Mouse (Mus musculus): ENCODE data around the gene Rgs9bp. TPM values are rescaled to one million over a fixed set of nuclear protein-coding genes. Genes with fewer than 3 reads are reported as not detected.
A peak's percentile ranks its signal among the peaks of the same experiment; 100 is the strongest.

Rgs9bp gene
- polyA plus RNA-seq (2014; fragmentation: Nextera tagmentation; extraction: Ambion mirVana), result 0.08 and 0.12 TPM in 2 replicates

- under 1% methylated on average over 45 of the region's 45 CpGs for WGBS
Observed at GRCm38 (mm10) chr7:35585191-35586054, at the start of gene Rgs9bp. TSS of gene Rgs9bp (minus strand) at chr7:35585582.

DNA sequence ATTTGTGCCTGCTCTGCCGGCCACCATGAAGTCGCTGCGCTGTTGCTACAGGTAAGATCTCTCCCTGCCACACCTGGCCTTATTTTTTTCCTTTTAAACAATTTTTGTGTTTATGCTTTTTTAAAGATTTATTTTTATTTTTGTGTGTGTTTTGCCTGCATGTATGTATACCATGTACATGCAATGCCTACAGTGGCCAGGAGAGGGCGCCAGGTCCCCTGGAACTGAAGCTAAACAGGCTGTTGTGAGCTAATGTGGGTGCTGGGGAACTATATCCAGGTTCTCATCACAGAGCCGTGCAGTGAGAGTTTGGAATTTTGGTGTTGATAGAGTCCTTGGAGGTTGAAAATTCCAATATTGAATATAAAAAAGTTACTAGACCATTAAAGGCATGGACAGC lies 43.1 kb upstream of the Rgs9bp start:
- H3K4me2 ChIP-seq (ENCODE audit: low read length), result no peak overlapping the region
- no peak overlapping the region for H3K27ac ChIP-seq (ENCODE audit: low read depth, low read length)
- ATAC-seq (no peak), DNase-seq (ENCODE audit: low spot score) (peak; percentile 10)
- H3K4me1 ChIP-seq (ENCODE audit: control insufficient read depth, insufficient read depth, low read length), result no peaks in the 10 kb centered on the region
- no peak overlapping the region for H3K4me3 ChIP-seq (ENCODE audit: low read depth, low read length)
- H3K27me3 ChIP-seq (replicated peaks; ENCODE audit: control insufficient read depth, insufficient read depth, low read length), result no peaks in the 10 kb centered on the region
- H3K36me3 ChIP-seq (ENCODE audit: control insufficient read depth, insufficient read depth, low read length), result peaks cover 58% of the 10 kb centered on the region
- no peaks in the 10 kb centered on the region for H3K9me3 ChIP-seq (replicated peaks; ENCODE audit: control insufficient read depth, low read length)
- H3K9ac ChIP-seq (ENCODE audit: low read length), result no peak overlapping the region
- WGBS, result 70% methylated on average over 5 of the region's 5 CpGs

More at GRCm38 (mm10) chr7:35585191-35586054, at the start of gene Rgs9bp:
- peak; percentile 44 for DNase-seq (ENCODE audit: low spot score)
- peak within 1 kb of the TSS; percentile 99 for H3K4me2 ChIP-seq (ENCODE audit: low read length)
- H3K9ac ChIP-seq (ENCODE audit: low read length), result peak within 1 kb of the TSS; percentile 76
- H3K9me3 ChIP-seq (replicated peaks; ENCODE audit: control insufficient read depth, low read length), result no peaks in the 10 kb centered on the region
- no peak within 1 kb of the TSS; the same call in 1 of the 2 replicates for H3K27ac ChIP-seq (ENCODE audit: low read depth, low read length)
- peak; percentile 56 for ATAC-seq
- peak within 1 kb of the TSS; percentile 77 for H3K4me3 ChIP-seq (ENCODE audit: low read depth, low read length)
- H3K36me3 ChIP-seq (ENCODE audit: control insufficient read depth, insufficient read depth, low read length), result no peaks in the 10 kb centered on the region
- H3K27me3 ChIP-seq (replicated peaks; ENCODE audit: control insufficient read depth, insufficient read depth, low read length), result peaks cover 29% of the 10 kb centered on the region
- H3K4me1 ChIP-seq (ENCODE audit: control insufficient read depth, insufficient read depth, low read length), result peaks cover 9% of the 10 kb centered on the region

DNA sequence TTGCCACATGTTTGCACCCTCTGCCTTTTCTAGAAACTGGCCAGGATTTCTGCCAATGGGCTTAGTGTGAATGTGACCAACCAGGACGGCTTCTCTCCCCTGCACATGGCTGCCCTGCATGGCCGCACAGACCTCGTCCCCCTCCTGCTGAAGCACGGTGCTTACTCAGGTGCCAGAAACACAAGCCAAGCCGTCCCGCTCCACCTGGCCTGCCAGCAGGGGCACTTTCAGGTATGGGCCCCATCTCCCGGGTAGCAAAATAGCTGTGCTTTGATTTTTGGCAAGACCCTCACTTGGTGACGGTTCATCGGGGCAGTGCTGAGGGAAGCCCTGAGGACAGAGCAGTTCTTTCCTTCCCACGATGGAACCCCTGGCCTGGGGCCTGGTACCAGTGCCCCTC lies 42.0 kb upstream of the Rgs9bp start:
- peaks cover 68% of the 10 kb centered on the region for H3K36me3 ChIP-seq (ENCODE audit: control insufficient read depth, insufficient read depth, low read length)
- no peak overlapping the region for H3K4me3 ChIP-seq (ENCODE audit: low read depth, low read length)
- no peaks in the 10 kb centered on the region for H3K9me3 ChIP-seq (replicated peaks; ENCODE audit: control insufficient read depth, low read length)
- no peak for ATAC-seq
- WGBS, result 94% methylated on average over 10 of the region's 10 CpGs
- H3K27me3 ChIP-seq (replicated peaks; ENCODE audit: control insufficient read depth, insufficient read depth, low read length), result no peaks in the 10 kb centered on the region
- no peak overlapping the region for H3K27ac ChIP-seq (ENCODE audit: low read depth, low read length)
- H3K9ac ChIP-seq (ENCODE audit: low read length), result no peak overlapping the region
- DNase-seq (ENCODE audit: low spot score), result no peak
- H3K4me2 ChIP-seq (ENCODE audit: low read length), result no peak overlapping the region
- no peaks in the 10 kb centered on the region for H3K4me1 ChIP-seq (ENCODE audit: control insufficient read depth, insufficient read depth, low read length)

GRCm38 (mm10) chr7:35626038-35626437 lies 40.7 kb upstream of the Rgs9bp start:
- Histone ChIP-seq H3K9me3 (replicated peaks; ENCODE audit: control insufficient read depth, low read length) (no peaks in the 10 kb centered on the region), H3K36me3 (ENCODE audit: control insufficient read depth, insufficient read depth, low read length) (peaks cover 69% of the 10 kb centered on the region), H3K27ac (ENCODE audit: low read depth, low read length) (no peak overlapping the region), H3K4me3 (ENCODE audit: low read depth, low read length) (no peak overlapping the region), H3K4me2 (ENCODE audit: low read length) (no peak overlapping the region), H3K9ac (ENCODE audit: low read length) (no peak overlapping the region), H3K27me3 (replicated peaks; ENCODE audit: control insufficient read depth, insufficient read depth, low read length) (no peaks in the 10 kb centered on the region), H3K4me1 (ENCODE audit: control insufficient read depth, insufficient read depth, low read length) (no peaks in the 10 kb centered on the region)
- over 99% methylated on average over 5 of the region's 5 CpGs for WGBS
- DNase-seq (ENCODE audit: low spot score) (no peak), ATAC-seq (no peak)

DNA sequence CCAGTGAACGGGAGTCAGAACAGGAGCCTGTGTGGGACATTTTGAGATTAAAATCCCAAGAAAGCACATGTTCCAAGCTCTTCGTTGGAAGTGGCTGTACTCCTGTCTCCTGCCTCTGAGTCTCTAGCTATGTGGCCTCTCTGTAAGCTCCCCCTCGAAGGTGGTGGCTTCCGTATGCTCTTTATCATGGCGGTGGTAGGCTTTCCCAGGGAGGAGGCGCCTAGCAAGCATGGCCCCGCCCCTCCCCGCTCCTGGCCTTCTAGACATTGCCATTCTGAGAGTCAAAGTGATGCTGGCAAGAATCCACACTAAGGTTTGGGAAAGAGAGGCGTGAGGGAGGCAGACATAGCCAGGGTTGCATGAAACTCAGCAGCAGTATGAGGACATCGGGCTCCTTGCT lies 37.2 kb upstream of the Rgs9bp start:
- Histone ChIP-seq H3K36me3 (ENCODE audit: control insufficient read depth, insufficient read depth, low read length) (peaks cover 66% of the 10 kb centered on the region), H3K4me1 (ENCODE audit: control insufficient read depth, insufficient read depth, low read length) (no peaks in the 10 kb centered on the region), H3K27me3 (replicated peaks; ENCODE audit: control insufficient read depth, insufficient read depth, low read length) (no peaks in the 10 kb centered on the region), H3K4me2 (ENCODE audit: low read length) (no peak overlapping the region), H3K27ac (ENCODE audit: low read depth, low read length) (no peak overlapping the region), H3K9me3 (replicated peaks; ENCODE audit: control insufficient read depth, low read length) (no peaks in the 10 kb centered on the region), H3K9ac (ENCODE audit: low read length) (no peak overlapping the region), H3K4me3 (ENCODE audit: low read depth, low read length) (no peak overlapping the region)
- DNase-seq (ENCODE audit: low spot score), result no peak
- ATAC-seq, result no peak
- WGBS, result 85% methylated on average over 10 of the region's 10 CpGs

- H3K27ac ChIP-seq (ENCODE audit: low read depth, low read length), result no peak overlapping the region
- H3K36me3 ChIP-seq (ENCODE audit: control insufficient read depth, insufficient read depth, low read length), result peaks cover 68% of the 10 kb centered on the region
- H3K4me1 ChIP-seq (ENCODE audit: control insufficient read depth, insufficient read depth, low read length), result no peaks in the 10 kb centered on the region
- no peak overlapping the region for H3K4me2 ChIP-seq (ENCODE audit: low read length)
- H3K4me3 ChIP-seq (ENCODE audit: low read depth, low read length), result no peak overlapping the region
- DNase-seq (ENCODE audit: low spot score) (peak; percentile 10), ATAC-seq (0 out of 2 replicates have a peak, but pooled peaks have one; percentile 44)
- no peaks in the 10 kb centered on the region for H3K27me3 ChIP-seq (replicated peaks; ENCODE audit: control insufficient read depth, insufficient read depth, low read length)
- 24% methylated on average over 4 of the region's 4 CpGs for WGBS
- no peak overlapping the region for H3K9ac ChIP-seq (ENCODE audit: low read length)
- no peaks in the 10 kb centered on the region for H3K9me3 ChIP-seq (replicated peaks; ENCODE audit: control insufficient read depth, low read length)
Observed at GRCm38 (mm10) chr7:35617513-35617912, 32.1 kb upstream of the Rgs9bp start.

GRCm38 (mm10) chr7:35609245-35609644 lies 23.9 kb upstream of the Rgs9bp start:
- ATAC-seq (no peak), DNase-seq (ENCODE audit: low spot score) (no peak)
- no peaks in the 10 kb centered on the region for H3K4me1 ChIP-seq (ENCODE audit: control insufficient read depth, insufficient read depth, low read length)
- WGBS, result 92% methylated on average over 10 of the region's 10 CpGs
- no peak overlapping the region for H3K9ac ChIP-seq (ENCODE audit: low read length)
- no peaks in the 10 kb centered on the region for H3K9me3 ChIP-seq (replicated peaks; ENCODE audit: control insufficient read depth, low read length)
- no peak overlapping the region for H3K27ac ChIP-seq (ENCODE audit: low read depth, low read length)
- H3K36me3 ChIP-seq (ENCODE audit: control insufficient read depth, insufficient read depth, low read length), result peaks cover 50% of the 10 kb centered on the region
- H3K27me3 ChIP-seq (replicated peaks; ENCODE audit: control insufficient read depth, insufficient read depth, low read length), result no peaks in the 10 kb centered on the region
- H3K4me3 ChIP-seq (ENCODE audit: low read depth, low read length), result no peak overlapping the region
- H3K4me2 ChIP-seq (ENCODE audit: low read length), result no peak overlapping the region

- peaks cover 46% of the 10 kb centered on the region for H3K36me3 ChIP-seq (ENCODE audit: control insufficient read depth, insufficient read depth, low read length)
- no peak overlapping the region for H3K4me3 ChIP-seq (ENCODE audit: low read depth, low read length)
- H3K9ac ChIP-seq (ENCODE audit: low read length), result no peak overlapping the region
- H3K4me1 ChIP-seq (ENCODE audit: control insufficient read depth, insufficient read depth, low read length), result no peaks in the 10 kb centered on the region
- DNase-seq (ENCODE audit: low spot score), result no peak
- H3K9me3 ChIP-seq (replicated peaks; ENCODE audit: control insufficient read depth, low read length), result no peaks in the 10 kb centered on the region
- H3K27ac ChIP-seq (ENCODE audit: low read depth, low read length), result no peak overlapping the region
- H3K27me3 ChIP-seq (replicated peaks; ENCODE audit: control insufficient read depth, insufficient read depth, low read length), result no peaks in the 10 kb centered on the region
- no peak overlapping the region for H3K4me2 ChIP-seq (ENCODE audit: low read length)
- 94% methylated on average over 10 of the region's 10 CpGs for WGBS
- no peak for ATAC-seq
Observed at GRCm38 (mm10) chr7:35606816-35607215, 21.4 kb upstream of the Rgs9bp start.

DNA sequence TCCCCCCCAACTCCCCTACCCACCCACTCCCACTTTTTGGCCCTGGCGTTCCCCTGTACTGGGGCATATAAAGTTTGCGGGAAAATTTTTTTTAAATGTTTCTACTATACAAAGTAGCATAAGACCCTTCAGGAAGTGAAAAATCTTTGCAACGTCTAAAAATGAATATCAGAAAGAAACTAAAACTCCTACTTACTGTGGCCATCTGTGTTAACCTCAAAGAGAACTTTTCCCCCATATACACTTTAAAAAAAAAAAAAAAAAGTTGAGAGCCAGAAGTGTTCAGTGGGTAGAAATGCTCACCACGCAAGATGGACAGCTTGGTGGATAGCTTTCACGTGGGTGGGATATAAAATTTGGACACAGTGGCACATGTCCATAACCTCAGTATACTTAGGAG lies 17.4 kb upstream of the Rgs9bp start:
- Histone ChIP-seq H3K4me1 (ENCODE audit: control insufficient read depth, insufficient read depth, low read length) (no peaks in the 10 kb centered on the region), H3K36me3 (ENCODE audit: control insufficient read depth, insufficient read depth, low read length) (peaks cover 24% of the 10 kb centered on the region; the same call in 1 of the 2 replicates), H3K4me3 (ENCODE audit: low read depth, low read length) (no peak overlapping the region), H3K27ac (ENCODE audit: low read depth, low read length) (no peak overlapping the region), H3K9ac (ENCODE audit: low read length) (no peak overlapping the region), H3K9me3 (replicated peaks; ENCODE audit: control insufficient read depth, low read length) (no peaks in the 10 kb centered on the region), H3K4me2 (ENCODE audit: low read length) (no peak overlapping the region), H3K27me3 (replicated peaks; ENCODE audit: control insufficient read depth, insufficient read depth, low read length) (no peaks in the 10 kb centered on the region)
- DNase-seq (ENCODE audit: low spot score) (no peak), ATAC-seq (no peak)
- over 99% methylated on average over 5 of the region's 5 CpGs for WGBS
